Mouse (Mus musculus) ES-E14 (cell line): ENCODE results near the gene Itsn1. TPM values are rescaled to one million over a fixed set of nuclear protein-coding genes. Genes with fewer than 3 reads are reported as not detected.

Experiments used
- DNase-seq: peaks from one replicate; pipeline ENCODE4 v3.0.0-alpha.2; 2013; ENCODE audit warnings: low read depth, low spot score
- H3K27ac ChIP-seq: 2 replicates; pipeline ENCODE4 v1.5.1; 2012; ENCODE audit warnings: low read depth, mild to moderate bottlenecking, low read length, moderate library complexity, mixed read lengths; ENCODE audit not compliant: poor library complexity, insufficient read depth, severe bottlenecking
- H3K36me3 ChIP-seq: 2 replicates; pipeline ENCODE4 v1.6.1; 2012; ENCODE audit warnings: mild to moderate bottlenecking, low read length, moderate library complexity, mixed read lengths; ENCODE audit not compliant: control insufficient read depth, poor library complexity, insufficient read depth, severe bottlenecking
- H3K4me1 ChIP-seq, 2 experiments: fragments of 150-350 bp in 1 of 2; sonication (generic) in 1 of 2; 2 replicates each; pipeline ENCODE4 v1.6.1; 2012; ENCODE audit warnings: low read length in 2 of 2, mild to moderate bottlenecking in 1 of 2, mixed read lengths in 1 of 2; ENCODE audit not compliant: control insufficient read depth in 2 of 2, insufficient read depth in 2 of 2, poor library complexity in 1 of 2
- H3K4me3 ChIP-seq, 2 experiments: fragments of 150-350 bp in 1 of 2; sonication (generic) in 1 of 2; 2 replicates each; pipeline ENCODE4 v1.5.1; 2012; ENCODE audit warnings: low read length in 2 of 2, low read depth in 1 of 2, mild to moderate bottlenecking in 1 of 2, mixed read lengths in 1 of 2; ENCODE audit not compliant: insufficient read depth in 1 of 2, poor library complexity in 1 of 2, severe bottlenecking in 1 of 2
- H3K9ac ChIP-seq: 2 replicates; pipeline ENCODE4 v1.6.1; 2012; ENCODE audit warnings: low read depth, mild to moderate bottlenecking, low read length, mixed read lengths; ENCODE audit not compliant: poor library complexity, insufficient read depth, severe bottlenecking
- H3K9me3 ChIP-seq: fragments of 150-350 bp; sonication (generic); 2 replicates; pipeline ENCODE4 v1.6.1; 2012; ENCODE audit warnings: low read depth, mild to moderate bottlenecking, low read length; ENCODE audit not compliant: control insufficient read depth, insufficient read depth
- CHD2 ChIP-seq: IDR thresholded peaks from 2 replicates; pipeline ENCODE4 v1.6.1; 2014; ENCODE audit warnings: mild to moderate bottlenecking, low read depth, low read length, inconsistent platforms
- HCFC1 ChIP-seq: IDR thresholded peaks from 2 replicates; pipeline ENCODE4 v1.6.1; 2012; ENCODE audit warnings: low read length, inconsistent platforms, borderline replicate concordance; ENCODE audit not compliant: insufficient read depth
- MAFK ChIP-seq: IDR thresholded peaks from 2 replicates; pipeline ENCODE4 v1.6.1; 2014; ENCODE audit warnings: mild to moderate bottlenecking, low read depth, low read length, inconsistent platforms; ENCODE audit not compliant: insufficient read depth
- ZC3H11A ChIP-seq: IDR thresholded peaks from 2 replicates; pipeline ENCODE4 v1.6.1; 2012; ENCODE audit warnings: low read depth, mild to moderate bottlenecking, inconsistent platforms, low read length, borderline replicate concordance
- ZNF384 ChIP-seq: IDR thresholded peaks from 2 replicates; pipeline ENCODE4 v1.6.1; 2012; ENCODE audit warnings: low read depth, low read length, inconsistent platforms
- in situ Hi-C, 2 experiments: fragments of 600-800 bp; cut with MboI; formaldehyde crosslinking; loops; one replicate each; pipeline ENCODE4 v1.15.1; 2025; ENCODE audit warnings: low sequenced_read_pairs in 2 of 2, inconsistent platforms in 1 of 2; ENCODE audit not compliant: unreplicated experiment in 2 of 2
- total RNA-seq: library from RNA; depleted of rRNA; stranded (reverse); fragments of 300-350 nt; gene quantifications from 2 replicates; pipeline ENCODE4 v1.2.3, GENCODE M21; 2012

Itsn1 gene
- total RNA-seq, 1 experiment, result 28.6 TPM

DNA sequence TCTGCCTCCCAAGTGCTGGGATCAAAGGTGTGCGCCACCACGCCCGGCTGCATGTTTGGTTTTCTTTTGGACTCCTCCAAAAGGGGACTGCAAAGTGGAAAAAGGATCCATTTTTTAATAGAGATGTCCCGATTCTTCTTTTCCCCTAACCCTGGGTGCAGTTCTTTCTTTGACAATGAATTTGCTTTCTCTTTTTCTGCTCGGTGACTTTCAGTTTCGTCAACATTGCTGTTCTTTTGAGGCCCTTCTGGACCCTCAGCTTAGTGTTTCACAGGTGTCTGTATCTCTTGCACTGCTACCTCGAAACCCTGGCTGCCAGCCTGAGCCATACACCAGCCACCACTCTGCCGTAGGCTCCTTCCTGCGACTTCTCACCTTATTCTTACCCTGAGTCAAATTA, 66.5 kb downstream of the Itsn1 start:
- in situ Hi-C loops, result no loop called here
- no peak for DNase-seq
- no peak overlapping the region for H3K9ac ChIP-seq
- TF ChIP-seq MAFK (no peak), HCFC1 (no peak), ZC3H11A (no peak), CHD2 (no peak), ZNF384 (no peak)
- no peaks in the 10 kb centered on the region for H3K4me1 ChIP-seq
- H3K9me3 ChIP-seq, result no peaks in the 10 kb centered on the region
- H3K36me3 ChIP-seq, result peaks cover 1% of the 10 kb centered on the region; the same call in 1 of the 2 replicates
- no peak overlapping the region for H3K4me3 ChIP-seq
- no peak overlapping the region for H3K27ac ChIP-seq

DNA sequence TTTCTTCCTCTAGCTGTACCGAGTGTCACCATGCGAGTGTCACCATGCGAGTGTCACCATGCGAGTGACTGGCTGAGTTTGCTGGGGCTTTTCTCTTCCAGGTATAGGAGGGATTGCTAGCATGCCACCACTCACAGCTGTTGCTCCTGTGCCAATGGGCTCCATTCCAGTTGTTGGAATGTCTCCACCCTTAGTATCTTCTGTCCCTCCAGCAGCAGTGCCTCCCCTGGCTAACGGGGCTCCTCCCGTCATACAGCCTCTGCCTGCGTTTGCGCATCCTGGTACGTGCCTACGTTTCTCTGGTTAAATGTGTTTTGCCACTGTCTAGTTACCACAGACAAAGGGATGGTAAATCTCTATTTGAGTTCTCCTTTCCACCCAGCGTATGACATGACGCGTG, 72.3 kb downstream of the Itsn1 start:
- Histone ChIP-seq H3K4me3 (no peak overlapping the region), H3K9me3 (no peaks in the 10 kb centered on the region), H3K4me1 (no peaks in the 10 kb centered on the region), H3K9ac (no peak overlapping the region), H3K27ac (no peak overlapping the region), H3K36me3 (no peaks in the 10 kb centered on the region; the same call in 1 of the 2 replicates)
- DNase-seq, result no peak
- TF ChIP-seq MAFK (no peak), HCFC1 (no peak), CHD2 (no peak), ZNF384 (no peak), ZC3H11A (no peak)
- in situ Hi-C loops, result no loop called here

- in situ Hi-C loops, result no loop called here
- H3K36me3 ChIP-seq, result peaks cover 3% of the 10 kb centered on the region; the same call in 1 of the 2 replicates
- no peaks in the 10 kb centered on the region for H3K9me3 ChIP-seq
Observed at GRCm38 (mm10) chr16:91802461-91803062, 73.5 kb downstream of the Itsn1 start.

DNA sequence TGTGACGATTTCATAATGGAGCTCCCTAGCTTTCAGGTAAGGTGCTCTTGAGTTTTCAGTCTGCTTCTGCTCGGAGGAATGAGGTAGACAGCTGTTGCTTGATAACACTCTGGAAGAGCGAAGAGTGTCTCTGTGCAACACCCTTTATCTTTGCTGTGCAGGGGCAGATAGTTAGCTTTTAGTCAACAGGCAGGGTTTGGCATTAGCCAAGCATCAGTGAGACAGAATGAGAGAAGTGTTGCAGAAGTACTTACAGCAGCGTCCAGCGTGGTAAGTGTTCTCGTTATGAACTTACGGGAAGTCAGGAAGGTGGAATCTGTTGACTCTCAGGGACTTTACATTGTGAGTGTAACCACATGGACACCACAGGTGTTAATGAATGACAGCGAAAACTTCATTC, 75.3 kb downstream of the Itsn1 start:
- no peaks in the 10 kb centered on the region for H3K9me3 ChIP-seq
- H3K36me3 ChIP-seq, result peaks cover 3% of the 10 kb centered on the region; the same call in 1 of the 2 replicates
- TF ChIP-seq ZNF384 (no peak), HCFC1 (no peak), CHD2 (no peak), MAFK (no peak)
- H3K9ac ChIP-seq, result no peak overlapping the region
- H3K4me3 ChIP-seq, result no peak overlapping the region
- in situ Hi-C loops, result no loop called here
- no peak overlapping the region for H3K27ac ChIP-seq
- no peaks in the 10 kb centered on the region for H3K4me1 ChIP-seq
- DNase-seq, result no peak

More at GRCm38 (mm10) chr16:91802461-91803062, 73.5 kb downstream of the Itsn1 start:
- no peak overlapping the region for H3K27ac ChIP-seq
- DNase-seq, result no peak
- no peak overlapping the region for H3K9ac ChIP-seq
- TF ChIP-seq HCFC1 (no peak), ZNF384 (no peak)
- H3K4me1 ChIP-seq, result no peaks in the 10 kb centered on the region
- no peak overlapping the region for H3K4me3 ChIP-seq

- Histone ChIP-seq H3K4me3 (no peak overlapping the region), H3K9me3 (no peaks in the 10 kb centered on the region), H3K4me1 (no peaks in the 10 kb centered on the region), H3K9ac (no peak overlapping the region), H3K27ac (no peak overlapping the region), H3K36me3 (peaks cover 3% of the 10 kb centered on the region; the same call in 1 of the 2 replicates)
- no peak for DNase-seq
- TF ChIP-seq HCFC1 (no peak), CHD2 (no peak), ZNF384 (no peak), ZC3H11A (no peak), MAFK (no peak)
- in situ Hi-C loops, result no loop called here
Observed at GRCm38 (mm10) chr16:91804831-91805230, 75.8 kb downstream of the Itsn1 start.
